Mouse (Mus musculus) E14TG2a.4 (cell line): ENCODE data around the gene Prkcb.

Source experiments
- CTCF ChIP-seq: conservative IDR thresholded peaks from 2 replicates; pipeline ENCODE4 v1.5.1; 2014; ENCODE audit warnings: low read length
- POU5F1 ChIP-seq: IDR thresholded peaks from 2 replicates; pipeline ENCODE4 v1.6.1; 2014; ENCODE audit warnings: low read length, borderline replicate concordance

- peak; percentile 48 for TF ChIP-seq CTCF
- TF ChIP-seq POU5F1 = no peak
Observed at GRCm38 (mm10) chr7:122391382-122391781, 102.8 kb downstream of the Prkcb start.
